Mouse (Mus musculus) kidney, embryonic 15.5 days (tissue): ENCODE data around the gene Tfpt. TPM values are rescaled to one million over a fixed set of nuclear protein-coding genes. Genes with fewer than 3 reads are reported as not detected.
A peak's percentile ranks its signal among the peaks of the same experiment; 100 is the strongest.

Experiments used
- microRNA-seq: library from miRNA; unstranded; fragments of <30 nt; microRNA quantifications from one replicate; pipeline ENCODE4, GENCODE M21; 2016
- polyA plus RNA-seq: library from polyadenylated mRNA; unstranded; fragments of >200 nt; fragmentation: Nextera tagmentation; extraction: Ambion mirVana; gene quantifications from 2 replicates; pipeline ENCODE4 v1.2.1, GENCODE M21; 2015

Gene Tfpt
- polyA plus RNA-seq, 1 experiment from 2014 or later, result 23.9 TPM

Small RNA genes lying within 50 kb of the gene (microRNA-seq; reads per million reads assigned to microRNA genes)
- not detected for gene Gm25100
- 1.9 reads per million, percentile 9 among the genes with 10 or more reads in this experiment for gene Mir3572

Other genes starting within 250 kb of the Tfpt start
- 1.9 and 2.3 TPM in 2 replicates for gene Cacng8, start 239.2 kb downstream of the Tfpt start, polyA plus RNA-seq
- gene Cacng6, start 205.7 kb downstream of the Tfpt start, polyA plus RNA-seq, result 0.62 and 1.5 TPM in 2 replicates
- 0.12 and 0.17 TPM in 2 replicates for gene Tarm1, start 127.3 kb downstream of the Tfpt start, polyA plus RNA-seq
- 0.59 TPM in 1 of 2 replicates, not detected in the other for gene Oscar, start 13.8 kb downstream of the Tfpt start, polyA plus RNA-seq
- 500 and 505 TPM in 2 replicates for gene Ndufa3, start 12.6 kb downstream of the Tfpt start, polyA plus RNA-seq
- 110 and 116 TPM in 2 replicates for gene Prpf31, start 56 bp upstream of the Tfpt start, polyA plus RNA-seq
- 60.6 and 66.5 TPM in 2 replicates for gene Cnot3, start 15.3 kb upstream of the Tfpt start, polyA plus RNA-seq
- gene Leng1, start 35.9 kb upstream of the Tfpt start, polyA plus RNA-seq, result 18.1 and 18.7 TPM in 2 replicates
- 20.4 and 23.9 TPM in 2 replicates for gene Tmc4, start 47.6 kb upstream of the Tfpt start, polyA plus RNA-seq
- gene Tsen34, start 62.9 kb upstream of the Tfpt start, polyA plus RNA-seq, result 274 and 286 TPM in 2 replicates
- gene Mboat7, start 63.6 kb upstream of the Tfpt start, polyA plus RNA-seq, result 56.9 and 59.6 TPM in 2 replicates
- gene Rps9, start 74.1 kb upstream of the Tfpt start, polyA plus RNA-seq, result 1,518 and 1,652 TPM in 2 replicates
- 0.68 and 1.1 TPM in 2 replicates for gene Pirb, start 90.5 kb upstream of the Tfpt start, polyA plus RNA-seq
- gene Gm15448, start 195.8 kb upstream of the Tfpt start, polyA plus RNA-seq, result not detected in 2 replicates
- gene Pira2, start 215.1 kb upstream of the Tfpt start, polyA plus RNA-seq, result 0.13 and 0.38 TPM in 2 replicates